Mouse (Mus musculus) megakaryocyte, embryonic 14.5 days (primary cell): ENCODE data around the gene Epp13.

Experiments used
- FLI1 ChIP-seq: IDR thresholded peaks from 2 replicates; pipeline ENCODE4 v1.6.1; 2012; ENCODE audit warnings: low read length, inconsistent platforms, mixed read lengths
- GATA1 ChIP-seq: IDR thresholded peaks from 3 replicates; pipeline ENCODE4 v1.6.1; 2012; ENCODE audit warnings: mixed read lengths, low read length, inconsistent platforms, borderline replicate concordance

DNA sequence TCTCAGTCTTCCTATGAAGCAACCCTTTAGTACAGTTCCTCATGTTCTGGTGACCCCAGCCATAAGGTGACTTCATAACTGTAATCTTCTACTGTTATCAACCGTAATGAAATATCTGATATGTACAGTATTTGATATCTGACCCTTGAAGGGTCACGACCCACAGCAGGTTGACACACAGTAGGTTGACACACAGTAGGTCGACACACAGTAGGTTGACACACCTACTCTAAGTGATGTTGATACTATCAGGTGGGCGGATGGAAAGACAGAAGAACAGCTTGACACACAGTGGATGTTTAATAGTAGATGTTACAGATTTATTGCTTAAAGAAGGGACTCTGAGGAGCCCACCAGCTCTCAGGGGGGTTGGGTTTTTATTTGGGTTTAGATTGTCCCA is 10.5 kb downstream of the Epp13 start:
- TF ChIP-seq GATA1 (no peak), FLI1 (no peak)
